Mouse (Mus musculus) embryonic facial prominence, embryonic 13.5 days (tissue): ENCODE results near the gene Dip2b. TPM values are rescaled to one million over a fixed set of nuclear protein-coding genes. Genes with fewer than 3 reads are reported as not detected.

ENCODE experiments used
- ATAC-seq: fragments of 200-750 bp; cut with Nextera tagmentation; 2 replicates; pipeline ENCODE4 v1.8.0; 2017; ENCODE audit warnings: low read depth; ENCODE audit not compliant: insufficient number of reproducible peaks, insufficient read depth, low FRiP score, low TSS enrichment
- H3K27ac ChIP-seq: fragments of 300-500 bp; sonication (generic); 2 replicates; pipeline ENCODE4 v1.5.1; 2015; ENCODE audit warnings: moderate library complexity, mild to moderate bottlenecking, inconsistent platforms
- H3K27me3 ChIP-seq: fragments of 300-500 bp; sonication (generic); 2 replicates; pipeline ENCODE4 v1.6.1; 2015; ENCODE audit warnings: mild to moderate bottlenecking, inconsistent platforms
- H3K36me3 ChIP-seq: fragments of 300-500 bp; sonication (generic); 2 replicates; pipeline ENCODE4 v1.6.1; 2015; ENCODE audit warnings: mild to moderate bottlenecking, inconsistent platforms
- H3K4me1 ChIP-seq: fragments of 300-500 bp; sonication (generic); 2 replicates; pipeline ENCODE4 v1.6.1; 2015; ENCODE audit warnings: inconsistent platforms
- H3K4me2 ChIP-seq: fragments of 300-500 bp; sonication (generic); 2 replicates; pipeline ENCODE4 v1.6.1; 2015; ENCODE audit warnings: moderate library complexity, mild to moderate bottlenecking, inconsistent platforms
- H3K4me3 ChIP-seq: fragments of 300-500 bp; sonication (generic); 2 replicates; pipeline ENCODE4 v1.5.1; 2015; ENCODE audit warnings: mild to moderate bottlenecking, inconsistent platforms
- H3K9ac ChIP-seq: fragments of 300-500 bp; sonication (generic); 2 replicates; pipeline ENCODE4 v1.6.1; 2015; ENCODE audit warnings: mild to moderate bottlenecking, inconsistent platforms
- H3K9me3 ChIP-seq: fragments of 300-500 bp; sonication (generic); 2 replicates; pipeline ENCODE4 v1.6.1; 2016; ENCODE audit warnings: inconsistent platforms
- WGBS: fragments of 180-500 bp; shearing (Covaris S2); methylation state at CpG from one replicate; pipeline ENCODE4 v1.1.7; 2015; ENCODE audit warnings: mixed read lengths; 5-methylcytosine and 5-hydroxymethylcytosine counted together
- polyA plus RNA-seq: library from polyadenylated mRNA; unstranded; fragments of >200 nt; fragmentation: Nextera tagmentation; extraction: Ambion mirVana; gene quantifications from 2 replicates; pipeline ENCODE4 v1.2.1, GENCODE M21; 2015

The Dip2b gene
- polyA plus RNA-seq, 1 experiment from 2014 or later, result 13.0 TPM

DNA sequence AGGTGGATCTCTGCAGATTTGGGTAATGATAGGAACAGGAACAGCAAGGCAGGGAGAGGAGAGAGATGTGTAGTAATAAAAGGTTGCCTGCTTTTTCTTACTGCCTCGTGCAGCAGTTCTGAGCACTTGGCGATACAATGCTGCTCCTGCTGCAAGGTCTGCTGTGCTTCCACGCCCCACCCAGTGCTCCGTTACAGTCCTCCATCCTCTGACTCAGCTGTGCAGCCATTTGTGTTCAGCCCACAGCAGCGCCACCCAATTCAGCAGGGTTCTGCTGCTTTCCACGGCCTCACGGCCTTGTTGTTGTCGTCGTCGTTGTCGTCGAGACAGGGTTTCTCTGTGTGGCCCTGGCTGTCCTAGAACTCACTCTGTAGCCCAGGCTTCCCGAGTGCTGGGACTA lies 77.9 kb downstream of the Dip2b start:
- peaks cover 31% of the 10 kb centered on the region for H3K36me3 ChIP-seq
- H3K27ac ChIP-seq, result no peak overlapping the region
- 90% methylated on average over 13 of the region's 13 CpGs for WGBS
- no peak for ATAC-seq
- no peak overlapping the region for H3K4me2 ChIP-seq
- no peaks in the 10 kb centered on the region for H3K27me3 ChIP-seq
- H3K4me3 ChIP-seq, result no peak overlapping the region
- no peak overlapping the region for H3K9ac ChIP-seq
- peaks cover 19% of the 10 kb centered on the region for H3K4me1 ChIP-seq
- no peaks in the 10 kb centered on the region for H3K9me3 ChIP-seq

DNA sequence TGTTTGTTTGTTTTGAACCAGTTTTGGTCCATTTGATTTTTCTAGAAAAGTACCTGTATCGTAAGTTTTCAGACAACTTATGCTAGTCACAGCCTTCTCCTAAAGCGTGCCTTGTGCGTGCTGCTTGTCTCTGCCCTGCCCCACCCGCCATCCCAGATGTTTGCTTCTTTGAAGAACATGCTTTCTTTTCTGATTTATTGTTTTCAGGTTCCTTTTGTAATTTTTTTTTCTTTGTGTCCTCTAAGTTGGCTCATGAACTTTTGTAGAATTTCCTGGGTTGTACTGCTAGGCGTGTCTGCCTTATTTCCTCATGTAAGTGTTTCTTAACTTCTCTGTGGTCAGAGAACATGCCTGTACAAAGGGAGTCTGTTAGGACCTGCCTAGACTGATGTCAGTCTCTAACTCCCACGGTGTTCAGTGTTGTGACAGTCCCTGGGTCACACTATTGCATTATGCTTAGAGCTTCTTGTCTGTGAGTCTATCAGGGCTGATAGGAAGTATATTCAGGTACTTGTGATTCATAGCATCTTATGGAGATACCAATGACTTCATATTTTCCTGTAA lies 80.8 kb downstream of the Dip2b start:
- Histone ChIP-seq H3K4me1 (0 out of 2 replicates have a peak, but pooled peaks cover 7% of the 10 kb centered on the region), H3K36me3 (peaks cover 31% of the 10 kb centered on the region), H3K4me3 (no peak overlapping the region), H3K27me3 (no peaks in the 10 kb centered on the region), H3K9me3 (no peaks in the 10 kb centered on the region), H3K9ac (no peak overlapping the region), H3K4me2 (no peak overlapping the region), H3K27ac (no peak overlapping the region)
- WGBS, result 66% methylated on average over 6 of the region's 6 CpGs
- ATAC-seq, result no peak

DNA sequence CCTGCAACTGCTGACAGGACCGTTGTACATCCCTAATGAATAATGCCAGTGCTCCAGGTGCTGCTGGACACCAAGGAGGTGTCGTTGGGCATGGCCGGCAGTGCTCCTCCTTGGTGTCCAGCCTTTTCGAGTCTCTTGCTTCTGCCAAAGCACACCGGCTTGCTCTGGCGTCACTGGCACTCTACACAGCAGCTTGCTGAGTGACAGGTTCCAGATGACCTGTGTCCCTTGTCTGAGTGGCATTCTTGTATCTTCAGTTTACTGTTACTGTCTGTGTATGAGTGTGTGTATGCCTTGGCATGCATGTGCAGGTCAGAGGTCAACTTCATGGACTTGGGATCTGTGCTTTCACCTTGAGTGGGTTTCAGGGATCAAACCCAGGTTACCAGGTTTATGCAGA lies 83.0 kb downstream of the Dip2b start:
- Histone ChIP-seq H3K27ac (no peak overlapping the region), H3K27me3 (no peaks in the 10 kb centered on the region), H3K36me3 (peaks cover 26% of the 10 kb centered on the region), H3K4me1 (peaks cover 18% of the 10 kb centered on the region), H3K4me2 (no peak overlapping the region), H3K9ac (no peak overlapping the region), H3K9me3 (no peaks in the 10 kb centered on the region), H3K4me3 (no peak overlapping the region)
- WGBS, result 88% methylated on average over 6 of the region's 6 CpGs
- no peak for ATAC-seq

DNA sequence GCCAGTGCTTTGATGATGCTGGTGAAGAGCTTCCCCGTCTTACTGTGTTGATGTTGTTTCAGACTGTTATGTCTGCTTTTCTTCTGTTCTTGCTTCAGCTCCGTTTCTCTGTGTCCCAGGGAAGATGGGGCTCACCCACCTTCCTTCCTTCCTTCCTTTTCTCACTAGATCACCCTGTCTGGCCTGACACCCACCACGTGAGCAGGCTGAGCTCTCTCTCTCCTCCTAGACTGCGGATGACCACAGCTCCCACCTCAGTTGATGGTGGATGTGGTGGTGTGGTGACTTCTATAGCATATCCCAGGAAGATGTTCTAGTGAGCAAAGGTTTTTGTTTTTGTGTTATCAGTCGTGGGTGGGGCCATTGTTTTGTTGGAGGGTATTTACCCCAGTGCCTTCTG lies 85.4 kb downstream of the Dip2b start:
- H3K9me3 ChIP-seq, result no peaks in the 10 kb centered on the region
- no peak overlapping the region for H3K9ac ChIP-seq
- no peak overlapping the region; the same call in 1 of the 2 replicates for H3K27ac ChIP-seq
- peaks cover 20% of the 10 kb centered on the region for H3K4me1 ChIP-seq
- no peak overlapping the region for H3K4me2 ChIP-seq
- peaks cover 6% of the 10 kb centered on the region for H3K36me3 ChIP-seq
- no peak for ATAC-seq
- no peaks in the 10 kb centered on the region for H3K27me3 ChIP-seq
- no peak overlapping the region for H3K4me3 ChIP-seq
- 67% methylated on average over 5 of the region's 5 CpGs for WGBS

DNA sequence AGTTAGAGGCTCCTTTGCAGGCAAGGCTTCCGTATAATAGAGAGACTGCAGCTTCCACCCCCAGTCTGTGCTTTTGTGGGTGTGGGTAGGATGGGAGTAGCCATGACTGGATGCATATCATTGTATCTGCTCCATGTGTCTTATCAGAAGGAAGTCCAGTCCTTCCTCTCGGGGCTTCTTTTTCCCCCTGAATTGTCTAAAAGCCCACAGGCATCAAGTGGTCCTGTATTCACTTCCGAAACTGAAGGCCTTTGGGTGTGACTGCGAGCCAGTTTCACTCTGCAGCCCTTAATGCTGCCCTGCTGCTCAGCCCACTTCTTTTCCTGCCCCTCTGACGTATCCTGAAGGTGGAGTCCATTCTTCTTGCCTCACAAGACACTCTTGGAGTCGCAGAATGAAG lies 86.8 kb downstream of the Dip2b start:
- no peak for ATAC-seq
- peak overlapping the region; percentile 36; the same call in 1 of the 2 replicates for H3K27ac ChIP-seq
- H3K4me2 ChIP-seq, result no peak overlapping the region

DNA sequence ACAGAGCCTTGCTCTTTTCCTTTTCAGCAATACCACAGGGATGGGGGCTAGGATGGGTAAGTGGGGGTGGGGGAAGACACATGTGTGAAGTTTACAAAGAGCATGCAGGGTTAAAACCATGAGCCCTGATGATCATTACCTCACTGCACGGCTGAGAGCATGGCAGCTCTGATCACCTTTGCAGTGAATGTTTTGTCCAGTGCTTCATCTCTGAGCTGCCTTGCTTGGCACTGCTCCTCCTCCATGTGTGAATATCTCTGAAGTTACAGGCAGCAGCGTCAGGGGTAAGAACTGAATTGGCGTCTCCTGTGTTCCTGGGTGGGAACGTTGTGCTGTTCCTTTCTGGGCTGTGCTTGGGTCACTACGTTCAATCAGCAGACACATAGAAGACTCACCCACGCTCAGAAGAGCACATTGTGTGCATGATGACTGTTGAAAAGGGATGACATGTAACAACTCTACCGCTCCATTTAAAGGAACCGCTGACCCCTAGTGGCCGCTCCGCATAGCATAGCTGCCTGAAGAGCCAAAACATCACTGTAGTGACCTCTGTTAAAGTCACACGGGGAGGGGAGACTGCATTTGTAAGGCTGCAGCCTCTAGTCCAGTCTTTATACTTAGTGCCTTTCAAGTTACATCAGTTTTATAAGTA lies 88.1 kb downstream of the Dip2b start:
- Histone ChIP-seq H3K27ac (no peak overlapping the region), H3K4me3 (no peak overlapping the region), H3K9ac (no peak overlapping the region), H3K27me3 (no peaks in the 10 kb centered on the region), H3K9me3 (no peaks in the 10 kb centered on the region), H3K36me3 (no peaks in the 10 kb centered on the region), H3K4me2 (no peak overlapping the region), H3K4me1 (peaks cover 20% of the 10 kb centered on the region)
- 18% methylated on average over 11 of the region's 11 CpGs for WGBS
- ATAC-seq, result no peak

More for the DNA sequence above, 86.8 kb downstream of the Dip2b start:
- peaks cover 4% of the 10 kb centered on the region; the same call in 1 of the 2 replicates for H3K36me3 ChIP-seq
- peaks cover 20% of the 10 kb centered on the region for H3K4me1 ChIP-seq
- no peaks in the 10 kb centered on the region for H3K27me3 ChIP-seq
- no peak overlapping the region for H3K9ac ChIP-seq
- WGBS, result 82% methylated on average over 6 of the region's 6 CpGs
- H3K9me3 ChIP-seq, result no peaks in the 10 kb centered on the region
- no peak overlapping the region for H3K4me3 ChIP-seq

DNA sequence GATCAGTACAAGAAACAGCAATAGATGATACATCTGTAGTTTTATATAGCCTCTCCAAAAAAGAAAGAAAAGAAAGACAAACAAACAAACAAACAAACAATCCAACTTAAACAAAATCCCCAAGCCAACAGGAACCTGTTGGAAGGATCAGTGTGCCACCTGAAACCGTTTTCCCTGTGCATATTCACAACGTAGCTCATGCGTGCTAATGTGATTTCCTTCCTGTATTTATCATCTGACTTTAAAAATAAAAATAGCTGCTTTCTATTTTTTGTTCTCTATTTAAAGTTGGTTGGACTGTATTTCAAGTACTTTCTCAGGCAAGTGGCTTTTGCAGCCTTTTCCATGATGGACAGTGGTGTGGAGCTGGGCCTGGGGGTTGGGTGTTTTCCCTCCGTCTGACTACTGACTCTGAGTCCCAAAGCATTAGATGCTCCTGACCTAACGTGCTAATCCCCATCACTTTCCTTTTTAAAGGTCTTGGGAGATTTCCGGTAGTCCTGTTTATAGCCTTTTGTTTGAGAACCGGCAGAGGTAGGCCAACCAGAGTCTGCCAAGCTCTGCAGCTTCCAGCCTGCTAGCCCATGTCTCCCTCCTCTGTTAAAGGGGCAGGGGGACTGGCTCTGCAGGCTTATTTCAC lies 90.8 kb downstream of the Dip2b start:
- Histone ChIP-seq H3K9me3 (no peaks in the 10 kb centered on the region), H3K27ac (0 out of 2 replicates have a peak overlapping the region, but pooled peaks have one; percentile 7), H3K36me3 (peaks cover 4% of the 10 kb centered on the region), H3K4me2 (no peak overlapping the region), H3K4me1 (peaks cover 17% of the 10 kb centered on the region), H3K27me3 (no peaks in the 10 kb centered on the region), H3K4me3 (no peak overlapping the region), H3K9ac (no peak overlapping the region)
- 75% methylated on average over 7 of the region's 7 CpGs for WGBS
- no peak for ATAC-seq

DNA sequence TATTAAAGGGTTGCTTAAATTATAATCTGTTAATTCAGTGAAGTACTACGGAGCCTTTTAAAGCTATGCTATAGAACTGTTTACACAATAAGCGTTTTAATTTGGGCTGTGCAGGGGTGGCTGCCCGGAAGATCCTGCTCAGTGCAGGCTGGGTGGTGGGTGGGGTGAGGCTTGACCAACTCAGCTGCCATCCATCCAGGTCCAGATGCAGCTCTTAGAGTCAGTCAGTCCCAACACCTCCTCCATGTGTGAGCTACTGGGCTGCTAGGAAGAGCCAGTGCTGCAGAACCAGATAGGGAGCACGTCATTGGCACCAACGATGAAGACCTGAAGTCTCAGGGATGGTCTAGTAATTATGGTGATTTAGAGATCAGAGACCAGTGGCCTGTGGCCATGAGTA lies 101.2 kb downstream of the Dip2b start:
- H3K27ac ChIP-seq, result no peak overlapping the region
- H3K27me3 ChIP-seq, result no peaks in the 10 kb centered on the region
- peaks cover 9% of the 10 kb centered on the region; the same call in 1 of the 2 replicates for H3K4me1 ChIP-seq
- no peaks in the 10 kb centered on the region for H3K9me3 ChIP-seq
- ATAC-seq, result no peak
- no peak overlapping the region for H3K4me2 ChIP-seq
- WGBS, result 88% methylated on average over 5 of the region's 5 CpGs
- no peak overlapping the region for H3K9ac ChIP-seq
- H3K36me3 ChIP-seq, result peaks cover 17% of the 10 kb centered on the region
- H3K4me3 ChIP-seq, result no peak overlapping the region

DNA sequence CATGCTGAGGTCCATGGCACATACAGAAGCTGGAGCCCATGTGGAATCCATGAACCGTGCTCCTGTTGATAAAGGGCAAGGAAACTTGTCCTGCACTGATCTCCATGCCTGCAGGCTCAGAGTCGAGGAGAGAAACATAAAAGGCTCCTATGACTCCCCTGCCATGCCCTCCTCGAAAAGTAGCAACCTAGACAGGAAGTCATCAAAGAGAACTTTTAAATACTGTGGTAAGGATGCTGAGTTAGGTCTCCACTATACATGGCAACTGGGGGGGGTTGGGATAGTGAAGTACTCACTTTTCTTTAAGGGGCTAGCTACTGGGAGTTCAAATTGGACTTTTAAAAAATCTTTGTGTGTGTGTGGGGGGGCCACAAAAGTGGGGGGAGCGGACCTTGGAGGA lies 102.0 kb downstream of the Dip2b start:
- Histone ChIP-seq H3K4me2 (no peak overlapping the region), H3K36me3 (peaks cover 14% of the 10 kb centered on the region), H3K9me3 (no peaks in the 10 kb centered on the region), H3K27ac (no peak overlapping the region), H3K27me3 (no peaks in the 10 kb centered on the region), H3K4me1 (peaks cover 16% of the 10 kb centered on the region; the same call in 1 of the 2 replicates), H3K9ac (no peak overlapping the region), H3K4me3 (no peak overlapping the region)
- 51% methylated on average over 4 of the region's 4 CpGs for WGBS
- no peak for ATAC-seq

DNA sequence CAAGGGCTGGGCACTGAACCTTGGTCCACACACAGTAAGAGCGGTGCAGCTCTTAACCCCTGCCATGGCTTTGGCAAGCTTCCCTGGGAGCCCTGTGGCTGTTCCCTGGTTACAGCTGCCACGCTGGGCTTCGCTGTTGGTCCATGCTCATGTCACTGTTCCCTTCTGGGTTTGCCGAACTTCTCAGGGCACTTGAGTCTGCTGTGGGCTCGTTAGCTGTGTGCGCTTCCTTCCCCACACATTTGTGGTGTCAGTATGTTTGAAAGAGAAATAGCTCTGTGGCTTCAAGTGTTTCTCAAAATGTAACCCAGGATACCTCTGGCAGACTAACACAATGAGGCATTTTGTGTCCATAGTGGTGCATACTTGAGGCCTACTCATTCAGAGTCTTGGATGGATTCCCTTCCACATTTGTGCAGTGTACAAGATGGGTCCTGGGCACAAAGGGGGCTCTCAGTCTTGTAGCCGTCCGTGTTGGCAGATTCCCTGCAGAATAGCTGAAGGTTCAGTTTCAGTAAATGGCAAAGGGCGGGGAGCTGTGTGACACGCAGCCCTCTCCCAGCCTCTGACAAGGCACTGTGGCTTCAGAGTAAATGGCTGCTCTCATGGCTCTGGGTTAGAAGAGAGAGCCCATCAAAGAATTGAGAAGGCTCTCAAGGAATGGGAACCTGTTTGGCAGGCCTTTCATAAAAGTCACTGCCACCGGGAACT lies 104.8 kb downstream of the Dip2b start:
- ATAC-seq, result peak; percentile 32; the same call in 1 of the 2 replicates

More for the DNA sequence above, 104.8 kb downstream of the Dip2b start:
- H3K9me3 ChIP-seq, result no peaks in the 10 kb centered on the region
- H3K4me2 ChIP-seq, result no peak overlapping the region
- H3K4me3 ChIP-seq, result no peak overlapping the region
- peaks cover 19% of the 10 kb centered on the region; the same call in 1 of the 2 replicates for H3K4me1 ChIP-seq
- WGBS, result 76% methylated on average over 11 of the region's 11 CpGs
- peak overlapping the region; percentile 72 for H3K27ac ChIP-seq
- no peaks in the 10 kb centered on the region for H3K27me3 ChIP-seq
- peaks cover 6% of the 10 kb centered on the region for H3K36me3 ChIP-seq
- no peak overlapping the region for H3K9ac ChIP-seq
